8 mouse cellular contexts compared by ENCODE assay signal in genomic region chr5:97935140-97936129, GRCm38 (mm10).
DNase-seq lines count a peak whose midpoint lies in the region; ATAC-seq and TF ChIP-seq lines count a peak whose summit lies in the region.

No protein-coding gene starts in this region.

- peak overlapping the region; percentile 83 for H3K4me2 ChIP-seq in heart, embryonic 12.5 days
- peak overlapping the region; percentile 86 for H3K4me2 ChIP-seq in heart, embryonic 14.5 days (ENCODE audit: low read length)

- H3K9me3 ChIP-seq in heart, embryonic 12.5 days (replicated peaks): no peaks in the 10 kb centered on the region
- H3K9me3 ChIP-seq in heart, embryonic 14.5 days (ENCODE audit: control insufficient read depth, low read length): no peaks in the 10 kb centered on the region

- 6% methylated on average over 56 of the region's 56 CpGs for WGBS in heart, embryonic 12.5 days
- WGBS in heart, embryonic 14.5 days: 9% methylated on average over 56 of the region's 56 CpGs
- 34% methylated on average over 56 of the region's 56 CpGs for WGBS in lung, adult 2 months

- peaks cover 7% of the 10 kb centered on the region; the same call in 1 of the 2 replicates for H3K4me1 ChIP-seq in heart, embryonic 12.5 days (replicated peaks)
- peaks cover 0 to 5% of the 10 kb centered on the region in 2 experiments; a peak in 1 of 4 replicates for H3K4me1 ChIP-seq in heart, embryonic 14.5 days (ENCODE audit: control insufficient read depth in 2 of 2, insufficient read depth in 2 of 2, low read length in 2 of 2)
- H3K4me1 ChIP-seq in lung, adult 2 months (ENCODE audit: control insufficient read depth, insufficient read depth, low read length): no peaks in the 10 kb centered on the region

- peak overlapping the region; percentile 55 for H3K9ac ChIP-seq in heart, embryonic 12.5 days
- H3K9ac ChIP-seq in heart, embryonic 14.5 days (ENCODE audit: low read length): peak overlapping the region; percentile 66

- no peak for TF ChIP-seq POLR2A in lung, adult 2 months (IDR thresholded peaks at IDR 0.05; ENCODE audit: borderline replicate concordance, extremely low read depth, low read depth, low read length)

- no peak for DNase-seq in heart, adult 9 months (ENCODE audit: low spot score in 2 of 2)
- DNase-seq in cerebellum, postnatal 25 days: peak; percentile 51 to 59
- DNase-seq in layer of hippocampus, adult 18-20 months (ENCODE audit: low spot score in 2 of 2): peak; percentile 10 to 61
- peak; percentile 20 for DNase-seq in lung, adult 2 months
- peak; percentile 57 for DNase-seq in ovary, postnatal 36 days (ENCODE audit: low spot score)
- peak; percentile 8 for DNase-seq in urinary bladder, postnatal 14 days (ENCODE audit: low spot score)

- peak; percentile 64; the same call in 1 of the 2 replicates for ATAC-seq in heart, embryonic 12.5 days (ENCODE audit: insufficient number of reproducible peaks, low FRiP score)
- no peak for ATAC-seq in heart, embryonic 14.5 days (ENCODE audit: insufficient number of reproducible peaks, insufficient read depth, low FRiP score, low read depth)

- TF ChIP-seq CTCF in lung, adult 2 months (IDR thresholded peaks at IDR 0.05; ENCODE audit: insufficient read depth, low read length): peak; percentile 31; the same call in 1 of the 2 replicates

- peak overlapping the region; percentile 51 for H3K4me3 ChIP-seq in heart, embryonic 12.5 days
- peak overlapping the region; percentile 44 to 50 for H3K4me3 ChIP-seq in heart, embryonic 14.5 days (ENCODE audit: control insufficient read depth in 1 of 2, insufficient read depth in 1 of 2, low read depth in 1 of 2, low read length in 2 of 2)
- peak overlapping the region; percentile 18 for H3K4me3 ChIP-seq in lung, adult 2 months (replicated peaks; ENCODE audit: extremely low read depth, low read depth, low read length)

- 0 out of 2 replicates have a peak, but pooled peaks cover 5% of the 10 kb centered on the region for H3K27me3 ChIP-seq in heart, embryonic 12.5 days (replicated peaks)
- H3K27me3 ChIP-seq in heart, embryonic 14.5 days (ENCODE audit: control insufficient read depth, insufficient read depth, low read length): no peaks in the 10 kb centered on the region

- no peak overlapping the region for H3K27ac ChIP-seq in heart, embryonic 12.5 days (ENCODE audit: poor library complexity, severe bottlenecking)
- H3K27ac ChIP-seq in heart, embryonic 14.5 days (replicated peaks in 1 of 2; ENCODE audit: control insufficient read depth in 1 of 2, insufficient read depth in 1 of 2, low read depth in 2 of 2, low read length in 2 of 2): no peak overlapping the region

- peaks cover 21% of the 10 kb centered on the region for H3K36me3 ChIP-seq in heart, embryonic 12.5 days
- peaks cover 47% of the 10 kb centered on the region for H3K36me3 ChIP-seq in heart, embryonic 14.5 days (ENCODE audit: control insufficient read depth, insufficient read depth, low read length)

Comparison
In these comparisons a context has a peak if more than half of its experiments do, and no peak if none do; other contexts are left out.
1. DNase-seq: peak in cerebellum, postnatal 25 days (2 of 2), layer of hippocampus, adult 18-20 months (2 of 2), lung, adult 2 months (single experiment), ovary, postnatal 36 days (single experiment) and urinary bladder, postnatal 14 days (single experiment); none in heart, adult 9 months (0 of 2).
2. Peak in every context shown above with its lines, with median percentiles within 50 percentile points of each other: H3K4me3 ChIP-seq.